Mouse (Mus musculus) ES-Bruce4 (cell line): Measurements from ENCODE around the gene AI464131.

Experiments used
- CTCF ChIP-seq: IDR thresholded peaks from one replicate; pipeline ENCODE4 v1.8.1; 2011; ENCODE audit warnings: low read depth, low read length
- EP300 ChIP-seq: IDR thresholded peaks from 2 replicates; pipeline ENCODE4 v1.6.1; 2011; ENCODE audit warnings: low read depth, low read length; ENCODE audit not compliant: insufficient read depth
- POLR2A ChIP-seq: IDR thresholded peaks from one replicate; pipeline ENCODE4 v1.8.1; 2011; ENCODE audit warnings: low read length; ENCODE audit not compliant: insufficient read depth

GRCm38 (mm10) chr4:41497579-41497978, 5.3 kb downstream of the AI464131 start:
- peak; percentile 59 for TF ChIP-seq CTCF
- no peak for TF ChIP-seq POLR2A
- TF ChIP-seq EP300 = no peak
